Mouse (Mus musculus) liver, embryonic 16.5 days (tissue): ENCODE data around the gene Brpf1. TPM values are rescaled to one million over a fixed set of nuclear protein-coding genes. Genes with fewer than 3 reads are reported as not detected.

Source experiments
- ATAC-seq: fragments of 200-750 bp; cut with Nextera tagmentation; 2 replicates; pipeline ENCODE4 v1.8.0; 2017; ENCODE audit warnings: low read depth, mild to moderate bottlenecking, moderate number of reproducible peaks, moderate library complexity
- H3K27ac ChIP-seq: fragments of 300-500 bp; sonication (generic); 2 replicates; pipeline ENCODE4 v1.5.1; 2014; ENCODE audit warnings: mild to moderate bottlenecking, low read length
- H3K27me3 ChIP-seq: fragments of 300-500 bp; sonication (generic); 2 replicates; pipeline ENCODE4 v1.6.1; 2014; ENCODE audit warnings: low read depth, low read length, mixed read lengths; ENCODE audit not compliant: control insufficient read depth, insufficient read depth
- H3K36me3 ChIP-seq: fragments of 300-500 bp; sonication (generic); 2 replicates; pipeline ENCODE4 v1.6.1; 2014; ENCODE audit warnings: mild to moderate bottlenecking; ENCODE audit not compliant: control insufficient read depth, insufficient read depth
- H3K4me1 ChIP-seq: fragments of 300-500 bp; sonication (generic); 2 replicates; pipeline ENCODE4 v1.6.1; 2014; ENCODE audit warnings: low read depth, low read length, mixed read lengths; ENCODE audit not compliant: control insufficient read depth
- H3K4me2 ChIP-seq: fragments of 300-500 bp; sonication (generic); 2 replicates; pipeline ENCODE4 v1.6.1; 2014; ENCODE audit warnings: low read depth, low read length, mixed read lengths
- H3K4me3 ChIP-seq: fragments of 300-500 bp; sonication (generic); 2 replicates; pipeline ENCODE4 v1.5.1; 2014; ENCODE audit warnings: low read depth, mild to moderate bottlenecking, low read length
- H3K9ac ChIP-seq: fragments of 300-500 bp; sonication (generic); 2 replicates; pipeline ENCODE4 v1.6.1; 2014; ENCODE audit warnings: low read depth, low read length
- H3K9me3 ChIP-seq: fragments of 300-500 bp; sonication (generic); replicated peaks from 2 replicates; pipeline ENCODE4 v1.6.1; 2016; ENCODE audit warnings: low read length; ENCODE audit not compliant: control insufficient read depth
- WGBS: fragments of 180-500 bp; shearing (Covaris S2); extraction: QIAGEN DNeasy Blood & Tissue Kit; methylation state at CpG from one replicate; pipeline ENCODE4 v1.1.7; 2014; ENCODE audit not compliant: insufficient replicate concordance; 5-methylcytosine and 5-hydroxymethylcytosine counted together
- polyA plus RNA-seq: library from polyadenylated mRNA; unstranded; fragments of >200 nt; fragmentation: Nextera tagmentation; extraction: Ambion mirVana; gene quantifications from 2 replicates; pipeline ENCODE4 v1.2.1, GENCODE M21; 2015

Brpf1 gene
- polyA plus RNA-seq, 1 experiment from 2014 or later = 7.7 TPM

- no peaks in the 10 kb centered on the region for H3K36me3 ChIP-seq
- ATAC-seq = no peak
- H3K4me2 ChIP-seq = no peak within 1 kb of the TSS
- no peak within 1 kb of the TSS for H3K9ac ChIP-seq
- no peak within 1 kb of the TSS for H3K4me3 ChIP-seq
- peaks cover 30% of the 10 kb centered on the region for H3K27me3 ChIP-seq
- no peak within 1 kb of the TSS for H3K27ac ChIP-seq
- H3K4me1 ChIP-seq = no peaks in the 10 kb centered on the region
- H3K9me3 ChIP-seq = no peaks in the 10 kb centered on the region
- 3% methylated on average over 37 of the region's 37 CpGs for WGBS
Measured at GRCm38 (mm10) chr6:113282101-113282802, 24.7 kb upstream of the Brpf1 start, which contains the start of gene Cpne9. Cpne9 (plus strand) TSS chr6:113282307.

DNA sequence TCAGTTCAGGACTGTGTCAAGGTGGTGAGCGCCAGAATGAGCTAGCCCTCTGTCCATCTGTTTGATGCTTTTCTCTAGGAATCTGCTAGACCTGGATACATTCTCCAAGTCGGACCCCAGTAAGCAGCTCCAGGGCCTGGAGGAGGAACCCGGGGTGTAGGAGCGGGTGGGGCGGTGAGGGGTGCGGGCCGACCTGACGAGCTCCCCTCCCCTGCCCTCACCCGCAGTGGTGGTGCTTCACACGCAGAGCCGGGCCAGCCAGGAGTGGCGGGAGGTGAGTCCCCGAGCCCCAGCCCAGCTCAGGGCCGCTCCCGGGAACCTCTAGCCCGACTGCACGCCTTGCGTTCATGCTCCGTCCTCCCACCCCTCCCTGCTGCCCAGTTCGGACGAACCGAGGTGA lies 24.0 kb upstream of the Brpf1 start:
- no peak overlapping the region for H3K4me3 ChIP-seq
- ATAC-seq = no peak

GRCm38 (mm10) chr6:113283500-113283899 lies 23.4 kb upstream of the Brpf1 start:
- Histone ChIP-seq H3K4me2 (no peak overlapping the region), H3K36me3 (no peaks in the 10 kb centered on the region), H3K9me3 (no peaks in the 10 kb centered on the region), H3K9ac (no peak overlapping the region), H3K4me3 (no peak overlapping the region), H3K4me1 (no peaks in the 10 kb centered on the region), H3K27me3 (peaks cover 30% of the 10 kb centered on the region), H3K27ac (no peak overlapping the region)
- WGBS = 11% methylated on average over 6 of the region's 6 CpGs
- ATAC-seq = no peak

More for the DNA sequence above, 24.0 kb upstream of the Brpf1 start:
- WGBS = 5% methylated on average over 22 of the region's 22 CpGs
- peaks cover 30% of the 10 kb centered on the region for H3K27me3 ChIP-seq
- no peaks in the 10 kb centered on the region for H3K4me1 ChIP-seq
- H3K4me2 ChIP-seq = no peak overlapping the region
- H3K27ac ChIP-seq = no peak overlapping the region
- H3K36me3 ChIP-seq = no peaks in the 10 kb centered on the region
- no peak overlapping the region for H3K9ac ChIP-seq
- H3K9me3 ChIP-seq = no peaks in the 10 kb centered on the region

DNA sequence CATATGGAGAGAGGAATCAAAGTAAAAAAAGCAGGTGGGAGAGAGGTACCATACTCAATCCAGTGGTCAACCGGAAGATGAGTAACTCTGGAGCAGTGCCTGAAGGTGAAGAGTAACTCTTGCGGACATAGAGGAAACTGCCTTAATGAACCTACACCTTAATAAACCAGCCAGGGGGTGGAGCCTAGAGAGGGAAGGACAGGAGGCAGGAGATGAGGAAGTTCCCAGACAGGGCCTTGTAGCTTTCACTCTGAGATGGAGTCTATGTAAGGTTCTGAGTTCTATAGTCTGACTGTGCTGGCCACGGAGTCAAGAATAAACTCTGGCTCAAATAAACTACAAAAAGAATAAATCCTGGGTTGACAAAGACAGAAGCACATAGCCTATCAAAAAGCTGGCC lies 22.0 kb upstream of the Brpf1 start:
- H3K4me2 ChIP-seq = no peak overlapping the region
- H3K9ac ChIP-seq = no peak overlapping the region
- H3K27ac ChIP-seq = no peak overlapping the region
- no peak for ATAC-seq
- H3K9me3 ChIP-seq = no peaks in the 10 kb centered on the region
- H3K36me3 ChIP-seq = no peaks in the 10 kb centered on the region
- H3K4me3 ChIP-seq = no peak overlapping the region
- peaks cover 30% of the 10 kb centered on the region for H3K27me3 ChIP-seq
- 47% methylated on average over 3 of the region's 3 CpGs for WGBS
- H3K4me1 ChIP-seq = no peaks in the 10 kb centered on the region

DNA sequence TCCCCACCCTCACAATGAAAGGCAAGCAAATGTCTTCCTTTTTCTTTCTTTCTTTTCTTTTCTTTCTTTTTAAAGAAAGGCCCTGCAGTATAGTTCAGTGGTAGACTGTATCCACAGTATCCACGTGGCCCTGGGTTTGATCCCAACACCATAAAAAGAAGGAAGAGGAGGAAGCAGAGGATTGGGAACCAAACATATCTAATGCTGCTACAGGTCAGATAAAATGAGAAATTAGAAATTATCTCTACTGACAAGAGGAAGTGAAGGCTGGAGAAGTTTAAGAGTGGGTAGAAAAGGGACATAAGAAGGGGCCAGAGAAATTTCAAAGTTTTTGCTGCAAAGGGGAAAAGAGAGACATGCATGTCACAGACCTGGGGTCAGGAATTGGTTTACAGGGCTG lies 20.6 kb upstream of the Brpf1 start:
- Histone ChIP-seq H3K9me3 (no peaks in the 10 kb centered on the region), H3K36me3 (no peaks in the 10 kb centered on the region), H3K4me3 (no peak overlapping the region), H3K27ac (no peak overlapping the region), H3K4me1 (no peaks in the 10 kb centered on the region), H3K4me2 (no peak overlapping the region), H3K27me3 (peaks cover 30% of the 10 kb centered on the region), H3K9ac (no peak overlapping the region)
- no peak for ATAC-seq
- 35% methylated on average over 1 of the region's 1 CpGs for WGBS

DNA sequence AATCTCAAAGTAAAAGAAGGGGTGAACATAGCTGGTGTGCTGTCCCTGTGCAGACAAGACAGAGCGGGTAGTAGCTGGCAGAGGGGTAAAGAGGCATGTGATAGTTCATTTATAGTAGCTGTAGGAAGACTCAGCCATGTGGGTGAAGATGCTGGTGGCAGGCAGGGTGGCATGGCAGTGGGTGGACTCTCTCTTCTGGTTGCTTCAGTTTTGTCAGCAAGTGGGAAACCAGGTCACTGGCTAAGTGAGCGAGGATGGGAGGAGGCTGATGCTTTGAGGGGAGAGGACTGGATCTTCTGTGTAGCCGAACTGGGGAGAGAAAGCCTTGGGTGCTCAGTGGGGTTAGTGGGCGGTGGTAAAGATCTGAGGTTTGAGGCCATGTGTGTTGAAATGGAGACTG lies 19.7 kb upstream of the Brpf1 start:
- Histone ChIP-seq H3K36me3 (no peaks in the 10 kb centered on the region), H3K9ac (no peak overlapping the region), H3K27ac (no peak overlapping the region), H3K4me2 (no peak overlapping the region), H3K4me3 (no peak overlapping the region), H3K9me3 (no peaks in the 10 kb centered on the region), H3K27me3 (peaks cover 24% of the 10 kb centered on the region), H3K4me1 (no peaks in the 10 kb centered on the region)
- WGBS = 38% methylated on average over 4 of the region's 4 CpGs
- no peak for ATAC-seq

- WGBS = 82% methylated on average over 15 of the region's 15 CpGs
- H3K27me3 ChIP-seq = peaks cover 3% of the 10 kb centered on the region
- no peak overlapping the region for H3K4me2 ChIP-seq
- H3K4me1 ChIP-seq = no peaks in the 10 kb centered on the region
- no peaks in the 10 kb centered on the region for H3K36me3 ChIP-seq
- no peak overlapping the region for H3K4me3 ChIP-seq
- no peak for ATAC-seq
- no peak overlapping the region for H3K9ac ChIP-seq
- no peak overlapping the region for H3K27ac ChIP-seq
- no peaks in the 10 kb centered on the region for H3K9me3 ChIP-seq
Measured at GRCm38 (mm10) chr6:113289346-113289745, 17.6 kb upstream of the Brpf1 start.

DNA sequence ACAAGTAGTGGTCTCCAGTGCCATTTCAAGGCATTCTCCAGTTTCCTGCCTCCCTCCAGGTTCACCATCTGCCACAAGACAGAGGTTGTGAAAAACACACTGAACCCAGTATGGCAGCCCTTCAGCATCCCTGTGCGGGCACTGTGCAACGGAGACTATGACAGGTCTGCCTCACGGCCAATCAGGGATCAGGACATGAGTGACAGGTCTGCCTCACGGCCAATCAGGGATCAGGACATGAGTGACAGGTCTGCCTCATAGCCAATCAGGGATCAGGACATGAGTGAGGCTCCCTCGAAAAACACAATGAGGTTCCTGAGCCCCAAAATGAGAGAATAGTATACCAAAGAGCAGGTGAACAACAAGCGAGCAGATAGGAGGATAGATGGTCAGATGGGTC lies 16.6 kb upstream of the Brpf1 start:
- H3K27ac ChIP-seq = no peak overlapping the region
- no peak overlapping the region for H3K4me3 ChIP-seq
- no peaks in the 10 kb centered on the region for H3K4me1 ChIP-seq
- WGBS = 60% methylated on average over 6 of the region's 6 CpGs
- H3K27me3 ChIP-seq = no peaks in the 10 kb centered on the region
- H3K4me2 ChIP-seq = no peak overlapping the region
- no peaks in the 10 kb centered on the region for H3K9me3 ChIP-seq
- no peak overlapping the region for H3K9ac ChIP-seq
- no peaks in the 10 kb centered on the region for H3K36me3 ChIP-seq
- ATAC-seq = no peak

- ATAC-seq = no peak
Measured at GRCm38 (mm10) chr6:113292938-113293337, 14.0 kb upstream of the Brpf1 start.

More at GRCm38 (mm10) chr6:113292938-113293337, 14.0 kb upstream of the Brpf1 start:
- Histone ChIP-seq H3K36me3 (no peaks in the 10 kb centered on the region), H3K4me2 (no peak overlapping the region), H3K27ac (no peak overlapping the region), H3K4me3 (no peak overlapping the region), H3K4me1 (no peaks in the 10 kb centered on the region), H3K27me3 (no peaks in the 10 kb centered on the region), H3K9me3 (no peaks in the 10 kb centered on the region), H3K9ac (no peak overlapping the region)
- 51% methylated on average over 5 of the region's 5 CpGs for WGBS
